Mouse (Mus musculus): ENCODE measurements at regions not wholly inside any gene's neighbourhood (a gene's known extent, or its start where the extent isn't known, plus 50 kb on each side); places are given as distances from the start of the nearest gene placed in this dataset.

GRCm38 (mm10) chr14:76935453-76935852, 101.1 kb upstream of the Ccdc122 start:
- Histone ChIP-seq H3K9me3 (ENCODE audit: low read length) (no peaks in the 10 kb centered on the region), H3K4me1 (ENCODE audit: insufficient read depth, low read depth, low read length) (no peaks in the 10 kb centered on the region), H3K4me2 (replicated peaks; ENCODE audit: low read depth, low read length) (no peak overlapping the region), H3K36me3 (ENCODE audit: insufficient read depth, low read length) (no peaks in the 10 kb centered on the region), H3K27ac (ENCODE audit: low read length) (no peak overlapping the region), H3K27me3 (replicated peaks; ENCODE audit: insufficient read depth, low read length) (no peaks in the 10 kb centered on the region), H3K9ac (replicated peaks; ENCODE audit: low read depth) (no peak overlapping the region), H3K4me3 (ENCODE audit: low read depth, low read length) (no peak overlapping the region)
- ATAC-seq, result no peak
- no peak for TF ChIP-seq CTCF (IDR thresholded peaks at IDR 0.05)
- no peak for TF ChIP-seq EP300 (IDR thresholded peaks at IDR 0.05)
- WGBS, result 64% methylated on average over 2 of the region's 2 CpGs
- DNase-seq (ENCODE audit: low spot score), result no peak

- no peak for ATAC-seq
Observed at GRCm38 (mm10) chr14:76932890-76933289, 103.7 kb upstream of the Ccdc122 start.

GRCm38 (mm10) chr14:76931398-76931797, 105.2 kb upstream of the Ccdc122 start:
- peak; percentile 85 for DNase-seq (ENCODE audit: low spot score)
- Histone ChIP-seq H3K27me3 (replicated peaks; ENCODE audit: insufficient read depth, low read length) (no peaks in the 10 kb centered on the region), H3K4me3 (ENCODE audit: low read depth, low read length) (no peak overlapping the region), H3K9ac (replicated peaks; ENCODE audit: low read depth) (no peak overlapping the region), H3K4me2 (replicated peaks; ENCODE audit: low read depth, low read length) (no peak overlapping the region), H3K36me3 (ENCODE audit: insufficient read depth, low read length) (no peaks in the 10 kb centered on the region), H3K9me3 (ENCODE audit: low read length) (no peaks in the 10 kb centered on the region), H3K4me1 (ENCODE audit: insufficient read depth, low read depth, low read length) (no peaks in the 10 kb centered on the region), H3K27ac (ENCODE audit: low read length) (peak overlapping the region; percentile 71; the same call in 1 of the 2 replicates)
- whole genome bisulfite sequencing, result 36% methylated on average over 1 of the region's 1 CpGs
- peak; percentile 97 for TF ChIP-seq EP300 (IDR thresholded peaks at IDR 0.05)
- no peak for TF ChIP-seq CTCF (IDR thresholded peaks at IDR 0.05)
- ATAC-seq, result peak; percentile 81

More at GRCm38 (mm10) chr14:76932890-76933289, 103.7 kb upstream of the Ccdc122 start:
- TF ChIP-seq EP300 (IDR thresholded peaks at IDR 0.05) (no peak), CTCF (IDR thresholded peaks at IDR 0.05) (no peak)
- Histone ChIP-seq H3K27me3 (replicated peaks; ENCODE audit: insufficient read depth, low read length) (no peaks in the 10 kb centered on the region), H3K9ac (replicated peaks; ENCODE audit: low read depth) (no peak overlapping the region), H3K9me3 (ENCODE audit: low read length) (no peaks in the 10 kb centered on the region), H3K36me3 (ENCODE audit: insufficient read depth, low read length) (no peaks in the 10 kb centered on the region), H3K4me2 (replicated peaks; ENCODE audit: low read depth, low read length) (no peak overlapping the region), H3K4me3 (ENCODE audit: low read depth, low read length) (no peak overlapping the region), H3K27ac (ENCODE audit: low read length) (no peak overlapping the region), H3K4me1 (ENCODE audit: insufficient read depth, low read depth, low read length) (no peaks in the 10 kb centered on the region)
- 90% methylated on average over 6 of the region's 6 CpGs for WGBS
- no peak for DNase-seq (ENCODE audit: low spot score)

GRCm38 (mm10) chr14:76929562-76929961, 107.0 kb upstream of the Ccdc122 start:
- DNase-seq (ENCODE audit: low spot score) (no peak), ATAC-seq (no peak)
- H3K4me2 ChIP-seq (replicated peaks; ENCODE audit: low read depth, low read length), result no peak overlapping the region
- TF ChIP-seq CTCF (IDR thresholded peaks at IDR 0.05), result no peak
- no peak for TF ChIP-seq EP300 (IDR thresholded peaks at IDR 0.05)
- H3K27me3 ChIP-seq (replicated peaks; ENCODE audit: insufficient read depth, low read length), result no peaks in the 10 kb centered on the region
- no peaks in the 10 kb centered on the region for H3K9me3 ChIP-seq (ENCODE audit: low read length)
- H3K27ac ChIP-seq (ENCODE audit: low read length), result no peak overlapping the region
- H3K36me3 ChIP-seq (ENCODE audit: insufficient read depth, low read length), result no peaks in the 10 kb centered on the region
- H3K4me1 ChIP-seq (ENCODE audit: insufficient read depth, low read depth, low read length), result no peaks in the 10 kb centered on the region
- WGBS, result 61% methylated on average over 3 of the region's 3 CpGs
- H3K9ac ChIP-seq (replicated peaks; ENCODE audit: low read depth), result no peak overlapping the region
- no peak overlapping the region for H3K4me3 ChIP-seq (ENCODE audit: low read depth, low read length)

GRCm38 (mm10) chr14:76928706-76929105, 107.9 kb upstream of the Ccdc122 start:
- WGBS, result 92% methylated on average over 3 of the region's 3 CpGs
- Histone ChIP-seq H3K4me3 (ENCODE audit: low read depth, low read length) (no peak overlapping the region), H3K4me1 (ENCODE audit: insufficient read depth, low read depth, low read length) (no peaks in the 10 kb centered on the region), H3K36me3 (ENCODE audit: insufficient read depth, low read length) (no peaks in the 10 kb centered on the region), H3K9ac (replicated peaks; ENCODE audit: low read depth) (no peak overlapping the region), H3K27me3 (replicated peaks; ENCODE audit: insufficient read depth, low read length) (no peaks in the 10 kb centered on the region), H3K9me3 (ENCODE audit: low read length) (no peaks in the 10 kb centered on the region), H3K27ac (ENCODE audit: low read length) (no peak overlapping the region), H3K4me2 (replicated peaks; ENCODE audit: low read depth, low read length) (no peak overlapping the region)
- TF ChIP-seq EP300 (IDR thresholded peaks at IDR 0.05), result no peak
- no peak for TF ChIP-seq CTCF (IDR thresholded peaks at IDR 0.05)
- DNase-seq (ENCODE audit: low spot score) (no peak), ATAC-seq (no peak)

GRCm38 (mm10) chr14:76927245-76927806, 109.2 kb upstream of the Ccdc122 start:
- Histone ChIP-seq H3K9ac (replicated peaks; ENCODE audit: low read depth) (no peak overlapping the region), H3K9me3 (ENCODE audit: low read length) (no peaks in the 10 kb centered on the region), H3K4me2 (replicated peaks; ENCODE audit: low read depth, low read length) (no peak overlapping the region), H3K4me1 (ENCODE audit: insufficient read depth, low read depth, low read length) (no peaks in the 10 kb centered on the region), H3K27me3 (replicated peaks; ENCODE audit: insufficient read depth, low read length) (no peaks in the 10 kb centered on the region), H3K4me3 (ENCODE audit: low read depth, low read length) (no peak overlapping the region), H3K27ac (ENCODE audit: low read length) (no peak overlapping the region), H3K36me3 (ENCODE audit: insufficient read depth, low read length) (no peaks in the 10 kb centered on the region)
- WGBS, result 72% methylated on average over 5 of the region's 5 CpGs
- DNase-seq (ENCODE audit: low spot score) (no peak), ATAC-seq (no peak)
- TF ChIP-seq CTCF (IDR thresholded peaks at IDR 0.05), result no peak
- TF ChIP-seq EP300 (IDR thresholded peaks at IDR 0.05), result no peak

GRCm38 (mm10) chr14:76926416-76926815, 110.2 kb upstream of the Ccdc122 start:
- no peaks in the 10 kb centered on the region for H3K27me3 ChIP-seq (replicated peaks; ENCODE audit: insufficient read depth, low read length)
- no peak overlapping the region for H3K4me3 ChIP-seq (ENCODE audit: low read depth, low read length)
- H3K27ac ChIP-seq (ENCODE audit: low read length), result no peak overlapping the region
- no peak for TF ChIP-seq EP300 (IDR thresholded peaks at IDR 0.05)
- no peak for TF ChIP-seq CTCF (IDR thresholded peaks at IDR 0.05)
- 82% methylated on average over 7 of the region's 7 CpGs for WGBS
- H3K9me3 ChIP-seq (ENCODE audit: low read length), result no peaks in the 10 kb centered on the region
- H3K36me3 ChIP-seq (ENCODE audit: insufficient read depth, low read length), result no peaks in the 10 kb centered on the region
- H3K4me1 ChIP-seq (ENCODE audit: insufficient read depth, low read depth, low read length), result no peaks in the 10 kb centered on the region
- no peak for DNase-seq (ENCODE audit: low spot score)
- no peak for ATAC-seq
- H3K9ac ChIP-seq (replicated peaks; ENCODE audit: low read depth), result no peak overlapping the region
- H3K4me2 ChIP-seq (replicated peaks; ENCODE audit: low read depth, low read length), result no peak overlapping the region
